Mouse (Mus musculus) stomach, postnatal 0 days (tissue): ENCODE measurements around the gene Anxa8.

Experiments used
- CTCF ChIP-seq: IDR thresholded peaks from 2 replicates; pipeline ENCODE4 v1.5.1; 2016; ENCODE audit warnings: antibody characterized with exemption, low read depth, mild to moderate bottlenecking, moderate library complexity
- EP300 ChIP-seq: optimal IDR thresholded peaks from 2 replicates; pipeline ENCODE3; 2016; ENCODE audit warnings: antibody characterized with exemption

DNA sequence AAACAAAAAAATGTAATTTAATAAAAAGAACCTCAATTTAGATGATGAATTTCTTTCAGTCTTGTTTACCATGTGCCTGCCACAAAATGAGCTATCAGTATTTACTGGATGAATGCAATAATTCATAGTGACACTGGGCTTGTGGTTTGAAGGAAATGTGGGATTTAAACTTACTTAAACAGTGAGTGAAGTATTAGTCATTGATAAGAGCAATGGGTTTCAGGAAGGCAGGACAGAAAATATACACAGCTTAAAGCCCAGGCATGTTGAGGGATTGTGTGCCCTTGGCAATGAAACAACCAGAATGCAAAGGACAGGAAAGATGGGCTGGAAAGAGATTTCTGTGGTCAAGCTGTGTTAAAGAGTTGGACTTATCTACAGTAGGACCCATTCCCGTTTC, 56.5 kb downstream of the Anxa8 start:
- TF ChIP-seq CTCF: no peak
- TF ChIP-seq EP300: no peak
